ENCODE assay signal across 11 mouse cellular contexts in genomic region chr4:89446765-89447487, GRCm38 (mm10).
A peak's percentile ranks its signal among the peaks of the same experiment; 100 is the strongest.
DNase-seq lines count a peak whose midpoint lies in the region; ATAC-seq and TF ChIP-seq lines count a peak whose summit lies in the region.
"Had no signal": no experiment of that assay in that cellular context is flagged by ENCODE, and none has a peak within 500 bp of the region (broad histone marks: within the 10 kb centered on the region; RNA-seq: fewer than 3 reads in every experiment).

No protein-coding gene starts in this region.

- no peaks in the 10 kb centered on the region for H3K27me3 ChIP-seq in kidney, adult 2 months (replicated peaks; ENCODE audit: control insufficient read depth, insufficient read depth, low read length)
- no peaks in the 10 kb centered on the region for H3K27me3 ChIP-seq in midbrain, postnatal 0 days (ENCODE audit: insufficient read depth, low read length)
- H3K27me3 ChIP-seq in midbrain, embryonic 16.5 days (ENCODE audit: control insufficient read depth, insufficient read depth, low read depth, low read length) = no peaks in the 10 kb centered on the region
- no peaks in the 10 kb centered on the region for H3K27me3 ChIP-seq in stomach, postnatal 0 days (ENCODE audit: control insufficient read depth, insufficient read depth, low read length)

- no peak for DNase-seq in kidney, adult 2 months
- no peak for DNase-seq in kidney, adult 18-20 months
- peak; percentile 71 for DNase-seq in midbrain, postnatal 0 days (ENCODE audit: low spot score)
- peak; percentile 45 for DNase-seq in cerebellum, adult 8-10 months
- no peak for DNase-seq in stomach, postnatal 0 days (ENCODE audit: low spot score)
- no peak for DNase-seq in right cerebral cortex, postnatal 4 days
- DNase-seq: layer of hippocampus, postnatal 36 days had no signal

- TF ChIP-seq CTCF in kidney, adult 2 months (conservative IDR thresholded peaks at IDR 0.05; ENCODE audit: insufficient read depth, insufficient read length, low read depth, low read length) = no peak
- TF ChIP-seq CTCF in midbrain, postnatal 0 days (IDR thresholded peaks at IDR 0.05) = peak; percentile 38
- TF ChIP-seq CTCF in stomach, postnatal 0 days (IDR thresholded peaks at IDR 0.05; ENCODE audit: low read depth) = 0 out of 2 replicates have a peak, but pooled peaks have one; percentile 27

- H3K36me3 ChIP-seq in kidney, adult 2 months (ENCODE audit: control insufficient read depth, insufficient read depth, low read length) = no peaks in the 10 kb centered on the region
- H3K36me3 ChIP-seq in midbrain, postnatal 0 days (ENCODE audit: insufficient read depth, low read length) = no peaks in the 10 kb centered on the region
- no peaks in the 10 kb centered on the region for H3K36me3 ChIP-seq in midbrain, embryonic 16.5 days (ENCODE audit: control insufficient read depth, insufficient read depth, low read length)
- H3K36me3 ChIP-seq in stomach, postnatal 0 days (ENCODE audit: control insufficient read depth, insufficient read depth, low read length) = no peaks in the 10 kb centered on the region

- no peaks in the 10 kb centered on the region for H3K9me3 ChIP-seq in midbrain, postnatal 0 days (ENCODE audit: low read length)
- no peaks in the 10 kb centered on the region for H3K9me3 ChIP-seq in midbrain, embryonic 16.5 days (replicated peaks; ENCODE audit: control insufficient read depth, low read length, poor library complexity, severe bottlenecking)
- no peaks in the 10 kb centered on the region for H3K9me3 ChIP-seq in stomach, postnatal 0 days (ENCODE audit: control insufficient read depth, low read length)

- TF ChIP-seq EP300 in stomach, postnatal 0 days (optimal IDR thresholded peaks at IDR 0.05) = no peak

- no peak for ATAC-seq in midbrain, postnatal 0 days (ENCODE audit: low FRiP score)
- no peak for ATAC-seq in midbrain, embryonic 16.5 days
- ATAC-seq in stomach, postnatal 0 days (ENCODE audit: low FRiP score, low TSS enrichment) = no peak
- no peak for ATAC-seq in activated CD4-positive, CD25-positive, alpha-beta regulatory T cell, adult 4 months

- no peak for TF ChIP-seq POLR2A in kidney, adult 2 months (IDR thresholded peaks at IDR 0.05; ENCODE audit: low read depth, low read length)

- H3K4me3 ChIP-seq in kidney, adult 2 months (ENCODE audit: insufficient read depth, low read depth, low read length) = no peak overlapping the region
- no peak overlapping the region for H3K4me3 ChIP-seq in midbrain, postnatal 0 days (ENCODE audit: low read depth, low read length)
- no peak overlapping the region for H3K4me3 ChIP-seq in midbrain, embryonic 16.5 days (ENCODE audit: low read depth, low read length)
- H3K4me3 ChIP-seq in stomach, postnatal 0 days (ENCODE audit: low read depth, low read length) = no peak overlapping the region
- H3K4me3 ChIP-seq: erythroblast, embryonic 14.5 days had no signal

- H3K27ac ChIP-seq in kidney, adult 2 months (ENCODE audit: insufficient read depth, low read depth, low read length) = peak overlapping the region; percentile 35; the same call in 1 of the 2 replicates
- no peak overlapping the region for H3K27ac ChIP-seq in midbrain, postnatal 0 days (ENCODE audit: low read depth, low read length)
- no peak overlapping the region for H3K27ac ChIP-seq in midbrain, embryonic 16.5 days (ENCODE audit: low read length)
- H3K27ac ChIP-seq in stomach, postnatal 0 days (replicated peaks) = no peak overlapping the region
- H3K27ac ChIP-seq: liver, embryonic 14.5 days had no signal

- 40% methylated on average over 8 of the region's 8 CpGs for WGBS in kidney, adult 2 months
- WGBS in midbrain, postnatal 0 days = 42% methylated on average over 8 of the region's 8 CpGs
- WGBS in midbrain, embryonic 16.5 days = 48% methylated on average over 8 of the region's 8 CpGs
- 72% methylated on average over 8 of the region's 8 CpGs for WGBS in stomach, postnatal 0 days

- 0 out of 2 replicates have a peak, but pooled peaks cover 5% of the 10 kb centered on the region for H3K4me1 ChIP-seq in kidney, adult 2 months (ENCODE audit: control insufficient read depth, insufficient read depth, low read length)
- H3K4me1 ChIP-seq in midbrain, postnatal 0 days (ENCODE audit: insufficient read depth, low read length) = no peaks in the 10 kb centered on the region
- no peaks in the 10 kb centered on the region for H3K4me1 ChIP-seq in midbrain, embryonic 16.5 days (ENCODE audit: control insufficient read depth, insufficient read depth, low read length)
- H3K4me1 ChIP-seq in stomach, postnatal 0 days (replicated peaks; ENCODE audit: control insufficient read depth, insufficient read depth) = no peaks in the 10 kb centered on the region

- no peak overlapping the region for H3K4me2 ChIP-seq in midbrain, postnatal 0 days (ENCODE audit: low read depth, low read length, poor library complexity, severe bottlenecking)
- H3K4me2 ChIP-seq in midbrain, embryonic 16.5 days (ENCODE audit: low read length) = no peak overlapping the region
- no peak overlapping the region for H3K4me2 ChIP-seq in stomach, postnatal 0 days (replicated peaks; ENCODE audit: low read depth)

- H3K9ac ChIP-seq in midbrain, postnatal 0 days (replicated peaks; ENCODE audit: low read length, poor library complexity, severe bottlenecking) = no peak overlapping the region
- no peak overlapping the region for H3K9ac ChIP-seq in midbrain, embryonic 16.5 days (ENCODE audit: low read depth, low read length)
- no peak overlapping the region for H3K9ac ChIP-seq in stomach, postnatal 0 days (ENCODE audit: low read length)
- H3K9ac ChIP-seq: liver, embryonic 14.5 days had no signal

Comparison
In these comparisons a context has a peak if more than half of its experiments do, and no peak if none do; other contexts are left out.
1. DNase-seq: peak in midbrain, postnatal 0 days (single experiment) and cerebellum, adult 8-10 months (single experiment); none in kidney, adult 2 months (single experiment), kidney, adult 18-20 months (single experiment), stomach, postnatal 0 days (single experiment) and right cerebral cortex, postnatal 4 days (single experiment).